Mouse (Mus musculus): ENCODE measurements at regions not wholly inside any gene's neighbourhood (a gene's known extent, or its start where the extent isn't known, plus 50 kb on each side); places are given as distances from the start of the nearest gene placed in this dataset.

- H3K9me3 ChIP-seq (replicated peaks): no peaks in the 10 kb centered on the region
- H3K36me3 ChIP-seq: no peaks in the 10 kb centered on the region
- H3K27ac ChIP-seq (replicated peaks): peak overlapping the region; percentile 81
- H3K4me1 ChIP-seq: peaks cover 38% of the 10 kb centered on the region
- peak; percentile 72 for ATAC-seq (ENCODE audit: low FRiP score)
- H3K9ac ChIP-seq (replicated peaks): 0 out of 2 replicates have a peak overlapping the region, but pooled peaks have one; percentile 5
- no peaks in the 10 kb centered on the region for H3K27me3 ChIP-seq (replicated peaks)
- WGBS: 4% methylated on average over 13 of the region's 13 CpGs
- H3K4me2 ChIP-seq: peak overlapping the region; percentile 51
- H3K4me3 ChIP-seq (replicated peaks): no peak overlapping the region
Measured at GRCm38 (mm10) chr8:90496658-90497163, 148.6 kb upstream of the Tox3 start.

DNA sequence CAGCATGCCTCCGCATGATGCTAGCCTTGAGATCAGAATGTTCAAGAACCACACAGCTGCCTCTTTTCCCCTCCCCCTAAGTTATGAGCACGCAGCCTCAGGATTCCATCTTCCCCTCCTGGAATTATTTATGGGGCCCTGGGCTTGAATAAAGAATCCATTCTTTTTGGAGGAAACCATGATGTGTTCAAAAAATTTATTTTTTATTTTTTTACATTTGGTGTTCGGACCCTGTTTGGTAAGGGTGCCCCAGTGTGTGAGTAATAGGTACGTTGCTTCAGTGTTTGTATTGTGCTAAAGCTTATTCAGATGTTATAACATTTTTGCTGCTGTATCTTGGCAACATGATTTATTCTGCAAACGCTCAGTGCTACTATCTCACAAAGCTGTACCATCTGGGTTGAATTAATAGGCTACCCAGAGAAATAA is 147.8 kb upstream of the Tox3 start:
- Histone ChIP-seq H3K9me3 (replicated peaks) (no peaks in the 10 kb centered on the region), H3K36me3 (no peaks in the 10 kb centered on the region), H3K4me1 (peaks cover 45% of the 10 kb centered on the region), H3K27ac (replicated peaks) (peak overlapping the region; percentile 65), H3K9ac (replicated peaks) (no peak overlapping the region), H3K4me2 (peak overlapping the region; percentile 51; the same call in 1 of the 2 replicates), H3K27me3 (replicated peaks) (no peaks in the 10 kb centered on the region), H3K4me3 (replicated peaks) (no peak overlapping the region)
- WGBS: 10% methylated on average over 5 of the region's 5 CpGs
- ATAC-seq (ENCODE audit: low FRiP score): 0 out of 2 replicates have a peak, but pooled peaks have one; percentile 39

GRCm38 (mm10) chr8:90492521-90493225 is 144.5 kb upstream of the Tox3 start:
- no peak overlapping the region for H3K9ac ChIP-seq (replicated peaks)
- H3K27me3 ChIP-seq (replicated peaks): no peaks in the 10 kb centered on the region
- H3K4me1 ChIP-seq: peaks cover 53% of the 10 kb centered on the region
- H3K4me2 ChIP-seq: no peak overlapping the region
- H3K4me3 ChIP-seq (replicated peaks): no peak overlapping the region
- ATAC-seq (ENCODE audit: low FRiP score): no peak
- no peaks in the 10 kb centered on the region for H3K9me3 ChIP-seq (replicated peaks)
- 37% methylated on average over 14 of the region's 14 CpGs for WGBS
- peak overlapping the region; percentile 64 for H3K27ac ChIP-seq (replicated peaks)
- H3K36me3 ChIP-seq: no peaks in the 10 kb centered on the region

GRCm38 (mm10) chr8:90491691-90492090 is 143.5 kb upstream of the Tox3 start:
- Histone ChIP-seq H3K27me3 (replicated peaks) (no peaks in the 10 kb centered on the region), H3K27ac (replicated peaks) (0 out of 2 replicates have a peak overlapping the region, but pooled peaks have one; percentile 64), H3K36me3 (no peaks in the 10 kb centered on the region), H3K9ac (replicated peaks) (no peak overlapping the region), H3K4me1 (peaks cover 44% of the 10 kb centered on the region), H3K4me2 (peak overlapping the region; percentile 32; the same call in 1 of the 2 replicates), H3K9me3 (replicated peaks) (no peaks in the 10 kb centered on the region), H3K4me3 (replicated peaks) (no peak overlapping the region)
- WGBS: 24% methylated on average over 7 of the region's 7 CpGs
- ATAC-seq (ENCODE audit: low FRiP score): no peak

GRCm38 (mm10) chr8:90490734-90491441 is 142.7 kb upstream of the Tox3 start:
- Histone ChIP-seq H3K9me3 (replicated peaks) (no peaks in the 10 kb centered on the region), H3K9ac (replicated peaks) (no peak overlapping the region), H3K4me3 (replicated peaks) (no peak overlapping the region), H3K4me2 (peak overlapping the region; percentile 32), H3K36me3 (no peaks in the 10 kb centered on the region), H3K4me1 (peaks cover 36% of the 10 kb centered on the region), H3K27me3 (replicated peaks) (no peaks in the 10 kb centered on the region), H3K27ac (replicated peaks) (0 out of 2 replicates have a peak overlapping the region, but pooled peaks have one; percentile 37)
- peak; percentile 57 for ATAC-seq (ENCODE audit: low FRiP score)
- WGBS: 41% methylated on average over 17 of the region's 17 CpGs

- H3K27ac ChIP-seq (replicated peaks): no peak overlapping the region
- H3K4me1 ChIP-seq: peaks cover 14% of the 10 kb centered on the region
- no peaks in the 10 kb centered on the region for H3K9me3 ChIP-seq (replicated peaks)
- no peak overlapping the region for H3K4me2 ChIP-seq
- ATAC-seq (ENCODE audit: low FRiP score): no peak
- H3K9ac ChIP-seq (replicated peaks): no peak overlapping the region
- 85% methylated on average over 3 of the region's 3 CpGs for WGBS
- H3K36me3 ChIP-seq: no peaks in the 10 kb centered on the region
- H3K27me3 ChIP-seq (replicated peaks): no peaks in the 10 kb centered on the region
- no peak overlapping the region for H3K4me3 ChIP-seq (replicated peaks)
Measured at GRCm38 (mm10) chr8:90486556-90486955, 138.4 kb upstream of the Tox3 start.

DNA sequence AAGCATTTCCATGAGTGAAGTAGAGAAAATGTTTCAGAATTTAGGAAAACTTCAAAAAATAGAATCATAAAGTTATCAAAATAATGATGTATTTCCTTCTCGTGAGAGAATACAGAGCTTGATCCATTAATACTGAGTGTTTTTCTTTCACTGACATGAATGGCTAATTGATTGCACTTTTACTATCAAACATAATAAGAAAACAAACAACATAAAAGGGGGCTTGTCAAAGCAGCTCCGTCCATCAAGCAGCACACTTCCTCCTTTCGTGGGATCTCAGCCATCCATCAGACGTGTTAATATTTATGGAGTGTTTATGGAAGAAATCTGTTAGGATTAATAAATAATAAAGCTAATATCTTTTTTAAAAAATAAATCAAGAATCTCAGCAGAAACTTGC is 130.0 kb upstream of the Tox3 start:
- Histone ChIP-seq H3K9ac (replicated peaks) (no peak overlapping the region), H3K4me1 (no peaks in the 10 kb centered on the region), H3K27ac (replicated peaks) (no peak overlapping the region), H3K4me2 (no peak overlapping the region), H3K36me3 (no peaks in the 10 kb centered on the region), H3K4me3 (replicated peaks) (no peak overlapping the region), H3K9me3 (replicated peaks) (no peaks in the 10 kb centered on the region), H3K27me3 (replicated peaks) (no peaks in the 10 kb centered on the region)
- no peak for ATAC-seq (ENCODE audit: low FRiP score)
- 48% methylated on average over 4 of the region's 4 CpGs for WGBS

- Histone ChIP-seq H3K4me3 (replicated peaks) (no peak overlapping the region), H3K4me1 (no peaks in the 10 kb centered on the region), H3K27me3 (replicated peaks) (no peaks in the 10 kb centered on the region), H3K27ac (replicated peaks) (no peak overlapping the region), H3K9ac (replicated peaks) (no peak overlapping the region), H3K36me3 (no peaks in the 10 kb centered on the region), H3K4me2 (no peak overlapping the region), H3K9me3 (replicated peaks) (no peaks in the 10 kb centered on the region)
- WGBS: 82% methylated on average over 7 of the region's 7 CpGs
- no peak for ATAC-seq (ENCODE audit: low FRiP score)
Measured at GRCm38 (mm10) chr8:90474066-90474465, 125.9 kb upstream of the Tox3 start.

DNA sequence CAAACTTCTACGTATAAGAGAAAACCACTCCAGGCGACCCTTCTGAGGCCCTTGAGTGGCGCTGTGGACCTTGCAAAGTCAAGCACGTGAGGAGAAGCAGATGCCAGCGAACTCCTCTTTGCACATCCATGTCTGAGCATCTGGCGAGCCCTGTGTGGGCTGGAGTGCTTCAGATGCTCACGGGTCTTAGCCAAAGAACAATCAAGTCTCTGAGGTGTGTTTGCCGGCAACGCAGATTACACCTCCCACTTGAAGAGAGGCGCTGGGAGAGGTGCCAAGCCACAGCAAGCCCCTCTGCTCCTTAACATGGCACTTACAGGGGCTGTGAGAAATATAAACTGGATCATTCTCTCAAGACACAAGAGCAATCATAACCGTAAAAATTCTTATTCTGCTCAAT is 122.7 kb upstream of the Tox3 start:
- no peaks in the 10 kb centered on the region for H3K4me1 ChIP-seq
- no peak overlapping the region for H3K9ac ChIP-seq (replicated peaks)
- no peak overlapping the region for H3K27ac ChIP-seq (replicated peaks)
- H3K27me3 ChIP-seq (replicated peaks): no peaks in the 10 kb centered on the region
- H3K4me2 ChIP-seq: no peak overlapping the region
- H3K36me3 ChIP-seq: no peaks in the 10 kb centered on the region
- WGBS: 74% methylated on average over 11 of the region's 11 CpGs
- no peaks in the 10 kb centered on the region for H3K9me3 ChIP-seq (replicated peaks)
- no peak overlapping the region for H3K4me3 ChIP-seq (replicated peaks)
- ATAC-seq (ENCODE audit: low FRiP score): no peak

GRCm38 (mm10) chr8:90463708-90464107 is 115.6 kb upstream of the Tox3 start:
- no peak for ATAC-seq (ENCODE audit: low FRiP score)
- no peak overlapping the region for H3K9ac ChIP-seq (replicated peaks)
- H3K36me3 ChIP-seq: no peaks in the 10 kb centered on the region
- H3K4me2 ChIP-seq: no peak overlapping the region
- no peak overlapping the region for H3K4me3 ChIP-seq (replicated peaks)
- WGBS: 71% methylated on average over 1 of the region's 1 CpGs
- H3K27me3 ChIP-seq (replicated peaks): no peaks in the 10 kb centered on the region
- no peaks in the 10 kb centered on the region for H3K4me1 ChIP-seq
- no peak overlapping the region for H3K27ac ChIP-seq (replicated peaks)
- no peaks in the 10 kb centered on the region for H3K9me3 ChIP-seq (replicated peaks)

DNA sequence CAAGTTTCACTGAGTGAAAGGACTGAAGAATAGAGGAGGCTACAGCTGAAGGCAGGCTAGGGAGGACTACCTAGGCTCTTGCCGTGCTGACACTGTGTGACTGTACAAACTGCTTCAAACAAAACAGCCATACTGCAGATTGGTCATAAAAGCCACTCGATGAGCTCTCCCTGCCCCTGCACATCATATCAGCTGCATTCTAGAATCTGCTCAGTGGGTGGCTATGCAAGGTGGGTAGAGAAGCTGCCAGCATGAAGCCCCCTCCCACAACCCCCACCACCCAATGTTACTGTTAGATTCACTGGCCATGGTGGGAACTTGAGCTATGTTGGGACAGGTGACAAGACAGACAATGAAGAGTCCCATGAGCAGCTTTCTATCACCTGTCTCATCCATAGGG is 107.2 kb upstream of the Tox3 start:
- no peak overlapping the region for H3K9ac ChIP-seq (replicated peaks)
- no peaks in the 10 kb centered on the region for H3K36me3 ChIP-seq
- no peak for ATAC-seq (ENCODE audit: low FRiP score)
- H3K4me3 ChIP-seq (replicated peaks): no peak overlapping the region
- WGBS: 78% methylated on average over 2 of the region's 2 CpGs
- no peaks in the 10 kb centered on the region for H3K27me3 ChIP-seq (replicated peaks)
- H3K9me3 ChIP-seq (replicated peaks): no peaks in the 10 kb centered on the region
- no peak overlapping the region for H3K27ac ChIP-seq (replicated peaks)
- 0 out of 2 replicates have a peak, but pooled peaks cover 3% of the 10 kb centered on the region for H3K4me1 ChIP-seq
- no peak overlapping the region for H3K4me2 ChIP-seq

GRCm38 (mm10) chr8:90454130-90454529 is 106.0 kb upstream of the Tox3 start:
- Histone ChIP-seq H3K4me3 (replicated peaks) (no peak overlapping the region), H3K27me3 (replicated peaks) (no peaks in the 10 kb centered on the region), H3K4me1 (peaks cover 7% of the 10 kb centered on the region), H3K9me3 (replicated peaks) (no peaks in the 10 kb centered on the region), H3K27ac (replicated peaks) (no peak overlapping the region), H3K9ac (replicated peaks) (no peak overlapping the region), H3K36me3 (no peaks in the 10 kb centered on the region), H3K4me2 (no peak overlapping the region)
- no peak for ATAC-seq (ENCODE audit: low FRiP score)
- WGBS: 54% methylated on average over 5 of the region's 5 CpGs

Measured in neural tube, embryonic 15.5 days (tissue).